Mouse (Mus musculus) hindbrain, embryonic 13.5 days (tissue): ENCODE data around the gene Sez6. TPM values are rescaled to one million over a fixed set of nuclear protein-coding genes. Genes with fewer than 3 reads are reported as not detected.

ENCODE experiments used
- ATAC-seq: fragments of 200-750 bp; cut with Nextera tagmentation; 2 replicates; pipeline ENCODE4 v1.8.0; 2017; ENCODE audit warnings: moderate TSS enrichment; ENCODE audit not compliant: low FRiP score
- H3K27ac ChIP-seq: fragments of 300-500 bp; sonication (generic); 2 replicates; pipeline ENCODE4 v1.5.1; 2015; ENCODE audit warnings: inconsistent platforms, mild to moderate bottlenecking, moderate library complexity
- H3K27me3 ChIP-seq: fragments of 300-500 bp; sonication (generic); 2 replicates; pipeline ENCODE4 v1.6.1; 2015; ENCODE audit warnings: mild to moderate bottlenecking, inconsistent platforms
- H3K36me3 ChIP-seq: fragments of 300-500 bp; sonication (generic); 2 replicates; pipeline ENCODE4 v1.6.1; 2015; ENCODE audit warnings: mild to moderate bottlenecking, inconsistent platforms
- H3K4me1 ChIP-seq: fragments of 300-500 bp; sonication (generic); replicated peaks from 2 replicates; pipeline ENCODE4 v1.6.1; 2015; ENCODE audit warnings: inconsistent platforms
- H3K4me2 ChIP-seq: fragments of 300-500 bp; sonication (generic); 2 replicates; pipeline ENCODE4 v1.6.1; 2015; ENCODE audit warnings: inconsistent platforms, mild to moderate bottlenecking, moderate library complexity
- H3K4me3 ChIP-seq: fragments of 300-500 bp; sonication (generic); 2 replicates; pipeline ENCODE4 v1.5.1; 2015; ENCODE audit warnings: mild to moderate bottlenecking, inconsistent platforms
- H3K9ac ChIP-seq: fragments of 300-500 bp; sonication (generic); 2 replicates; pipeline ENCODE4 v1.6.1; 2015; ENCODE audit warnings: mild to moderate bottlenecking, inconsistent platforms
- H3K9me3 ChIP-seq: fragments of 300-500 bp; sonication (generic); 2 replicates; pipeline ENCODE4 v1.6.1; 2016; ENCODE audit warnings: inconsistent platforms
- WGBS: fragments of 180-500 bp; shearing (Covaris S2); methylation state at CpG from one replicate; pipeline ENCODE4 v1.1.7; 2015; 5-methylcytosine and 5-hydroxymethylcytosine counted together
- polyA plus RNA-seq: library from polyadenylated mRNA; unstranded; fragments of >200 nt; fragmentation: Nextera tagmentation; extraction: Ambion mirVana; gene quantifications from 2 replicates; pipeline ENCODE4 v1.2.1, GENCODE M21; 2015

Gene Sez6
- polyA plus RNA-seq = 112 and 121 TPM in 2 replicates

GRCm38 (mm10) chr11:77930751-77931540 is at the start of gene Sez6:
Gene Sez6, plus strand, starts transcription at chr11:77930800.
- peak within 1 kb of the TSS; percentile 97 for H3K27ac ChIP-seq
- H3K4me3 ChIP-seq = peak within 1 kb of the TSS; percentile 66
- peaks cover 57% of the 10 kb centered on the region for H3K27me3 ChIP-seq
- H3K4me2 ChIP-seq = peak within 1 kb of the TSS; percentile 87
- H3K36me3 ChIP-seq = no peaks in the 10 kb centered on the region
- H3K9me3 ChIP-seq = no peaks in the 10 kb centered on the region
- peak; percentile 71 for ATAC-seq
- peak within 1 kb of the TSS; percentile 89 for H3K9ac ChIP-seq
- H3K4me1 ChIP-seq = peaks cover 77% of the 10 kb centered on the region
- under 1% methylated on average over 82 of the region's 94 CpGs for WGBS

GRCm38 (mm10) chr11:77884524-77885245 is 45.9 kb upstream of the Sez6 start:
- 36% methylated on average over 10 of the region's 10 CpGs for WGBS
- Histone ChIP-seq H3K27me3 (peaks cover 30% of the 10 kb centered on the region), H3K4me3 (no peak overlapping the region), H3K36me3 (no peaks in the 10 kb centered on the region), H3K4me1 (peaks cover 76% of the 10 kb centered on the region), H3K27ac (peak overlapping the region; percentile 91), H3K9me3 (no peaks in the 10 kb centered on the region), H3K4me2 (no peak overlapping the region; the same call in 1 of the 2 replicates), H3K9ac (peak overlapping the region; percentile 1; the same call in 1 of the 2 replicates)
- no peak for ATAC-seq

- no peak overlapping the region; the same call in 1 of the 2 replicates for H3K4me2 ChIP-seq
- H3K9me3 ChIP-seq = no peaks in the 10 kb centered on the region
- no peak overlapping the region for H3K4me3 ChIP-seq
- H3K4me1 ChIP-seq = peaks cover 74% of the 10 kb centered on the region
- 20% methylated on average over 8 of the region's 8 CpGs for WGBS
- peaks cover 30% of the 10 kb centered on the region for H3K27me3 ChIP-seq
- ATAC-seq = no peak
- peak overlapping the region; percentile 1; the same call in 1 of the 2 replicates for H3K9ac ChIP-seq
- peak overlapping the region; percentile 91 for H3K27ac ChIP-seq
- no peaks in the 10 kb centered on the region for H3K36me3 ChIP-seq
Measured at GRCm38 (mm10) chr11:77885246-77885575, 45.4 kb upstream of the Sez6 start.

- ATAC-seq = peak; percentile 81
- Histone ChIP-seq H3K4me2 (peak overlapping the region; percentile 29), H3K36me3 (no peaks in the 10 kb centered on the region), H3K9ac (peak overlapping the region; percentile 40), H3K4me1 (peaks cover 74% of the 10 kb centered on the region), H3K4me3 (no peak overlapping the region), H3K27me3 (peaks cover 16% of the 10 kb centered on the region), H3K9me3 (no peaks in the 10 kb centered on the region), H3K27ac (peak overlapping the region; percentile 91)
- 18% methylated on average over 17 of the region's 17 CpGs for WGBS
Measured at GRCm38 (mm10) chr11:77887373-77887960, 43.1 kb upstream of the Sez6 start.

- WGBS = 90% methylated on average over 5 of the region's 5 CpGs
- H3K36me3 ChIP-seq = no peaks in the 10 kb centered on the region
- peaks cover 6% of the 10 kb centered on the region; the same call in 1 of the 2 replicates for H3K27me3 ChIP-seq
- H3K9me3 ChIP-seq = no peaks in the 10 kb centered on the region
- H3K9ac ChIP-seq = no peak overlapping the region
- H3K4me3 ChIP-seq = no peak overlapping the region
- no peak for ATAC-seq
- H3K27ac ChIP-seq = peak overlapping the region; percentile 91; the same call in 1 of the 2 replicates
- no peak overlapping the region for H3K4me2 ChIP-seq
- peaks cover 87% of the 10 kb centered on the region for H3K4me1 ChIP-seq
Measured at GRCm38 (mm10) chr11:77888846-77889245, 41.8 kb upstream of the Sez6 start.

GRCm38 (mm10) chr11:77889484-77889883 is 41.1 kb upstream of the Sez6 start:
- Histone ChIP-seq H3K27ac (no peak overlapping the region), H3K9me3 (no peaks in the 10 kb centered on the region), H3K36me3 (no peaks in the 10 kb centered on the region), H3K9ac (no peak overlapping the region), H3K27me3 (0 out of 2 replicates have a peak, but pooled peaks cover 3% of the 10 kb centered on the region), H3K4me2 (no peak overlapping the region), H3K4me1 (peaks cover 87% of the 10 kb centered on the region), H3K4me3 (no peak overlapping the region)
- WGBS = 24% methylated on average over 1 of the region's 2 CpGs
- ATAC-seq = no peak

- Histone ChIP-seq H3K9me3 (no peaks in the 10 kb centered on the region), H3K27ac (peak overlapping the region; percentile 31; the same call in 1 of the 2 replicates), H3K4me2 (no peak overlapping the region), H3K27me3 (0 out of 2 replicates have a peak, but pooled peaks cover 3% of the 10 kb centered on the region), H3K36me3 (no peaks in the 10 kb centered on the region), H3K4me1 (peaks cover 86% of the 10 kb centered on the region), H3K4me3 (no peak overlapping the region), H3K9ac (peak overlapping the region; percentile 21; the same call in 1 of the 2 replicates)
- WGBS = 60% methylated on average over 2 of the region's 2 CpGs
- ATAC-seq = no peak
Measured at GRCm38 (mm10) chr11:77890648-77891258, 39.8 kb upstream of the Sez6 start.

GRCm38 (mm10) chr11:77892883-77893282 is 37.7 kb upstream of the Sez6 start:
- WGBS = 5% methylated on average over 5 of the region's 5 CpGs
- ATAC-seq = no peak
- no peak overlapping the region for H3K4me3 ChIP-seq
- 0 out of 2 replicates have a peak overlapping the region, but pooled peaks have one; percentile 51 for H3K9ac ChIP-seq
- H3K27ac ChIP-seq = peak overlapping the region; percentile 85
- no peaks in the 10 kb centered on the region for H3K9me3 ChIP-seq
- H3K36me3 ChIP-seq = no peaks in the 10 kb centered on the region
- H3K27me3 ChIP-seq = 0 out of 2 replicates have a peak, but pooled peaks cover 3% of the 10 kb centered on the region
- H3K4me1 ChIP-seq = peaks cover 86% of the 10 kb centered on the region
- H3K4me2 ChIP-seq = peak overlapping the region; percentile 34

GRCm38 (mm10) chr11:77893283-77893682 is 37.3 kb upstream of the Sez6 start:
- 11% methylated on average over 6 of the region's 6 CpGs for WGBS
- no peak overlapping the region for H3K4me3 ChIP-seq

GRCm38 (mm10) chr11:77893787-77894718 is 36.5 kb upstream of the Sez6 start, which contains the start of gene Pipox:
Gene Pipox, minus strand, starts transcription at chr11:77894096.
- peak within 1 kb of the TSS; percentile 34 for H3K4me2 ChIP-seq
- H3K36me3 ChIP-seq = no peaks in the 10 kb centered on the region
- H3K9me3 ChIP-seq = no peaks in the 10 kb centered on the region
- 8% methylated on average over 11 of the region's 11 CpGs for WGBS
- peak within 1 kb of the TSS; percentile 85 for H3K27ac ChIP-seq
- peaks cover 11% of the 10 kb centered on the region for H3K27me3 ChIP-seq
- no peak within 1 kb of the TSS for H3K4me3 ChIP-seq
- peaks cover 83% of the 10 kb centered on the region for H3K4me1 ChIP-seq
- H3K9ac ChIP-seq = peak within 1 kb of the TSS; percentile 51; the same call in 1 of the 2 replicates
- ATAC-seq = peak; percentile 84

More at GRCm38 (mm10) chr11:77893283-77893682, 37.3 kb upstream of the Sez6 start:
- H3K9me3 ChIP-seq = no peaks in the 10 kb centered on the region
- H3K9ac ChIP-seq = peak overlapping the region; percentile 51; the same call in 1 of the 2 replicates
- H3K27ac ChIP-seq = peak overlapping the region; percentile 85
- peaks cover 3% of the 10 kb centered on the region; the same call in 1 of the 2 replicates for H3K27me3 ChIP-seq
- peaks cover 85% of the 10 kb centered on the region for H3K4me1 ChIP-seq
- no peak for ATAC-seq
- no peaks in the 10 kb centered on the region for H3K36me3 ChIP-seq
- H3K4me2 ChIP-seq = peak overlapping the region; percentile 34

- 76% methylated on average over 2 of the region's 2 CpGs for WGBS
- no peaks in the 10 kb centered on the region for H3K9me3 ChIP-seq
- no peak overlapping the region for H3K4me2 ChIP-seq
- H3K36me3 ChIP-seq = no peaks in the 10 kb centered on the region
- H3K9ac ChIP-seq = no peak overlapping the region
- no peak for ATAC-seq
- H3K27ac ChIP-seq = peak overlapping the region; percentile 85; the same call in 1 of the 2 replicates
- no peak overlapping the region for H3K4me3 ChIP-seq
- H3K27me3 ChIP-seq = peaks cover 18% of the 10 kb centered on the region
- peaks cover 83% of the 10 kb centered on the region for H3K4me1 ChIP-seq
Measured at GRCm38 (mm10) chr11:77894967-77895366, 35.6 kb upstream of the Sez6 start.
